Mouse (Mus musculus): ENCODE measurements around the gene Naa25.

DNA sequence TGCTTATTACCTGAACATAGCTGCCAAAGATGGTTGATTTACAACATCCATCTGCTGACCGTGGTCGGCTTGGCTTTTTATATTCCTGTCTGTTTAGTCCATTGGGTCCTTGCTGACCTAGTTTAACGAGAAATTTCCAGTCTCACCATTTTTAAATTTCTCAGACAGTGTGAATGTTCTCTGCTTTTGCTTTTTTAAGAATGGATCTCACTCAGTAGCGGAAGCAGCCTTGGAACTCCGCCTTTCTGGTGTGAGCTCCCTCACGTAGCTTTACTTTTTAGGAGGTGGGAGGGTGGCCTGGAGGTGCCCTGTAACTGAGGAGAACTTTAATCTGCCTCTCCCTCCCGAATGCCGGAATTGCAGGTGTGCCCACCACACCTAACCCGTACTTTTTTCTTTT, 23.0 kb downstream of the Naa25 start:
- TF ChIP-seq POLR2A (IDR thresholded peaks at IDR 0.05; ENCODE audit: low read depth, low read length) (no peak), CTCF (conservative IDR thresholded peaks at IDR 0.05; ENCODE audit: insufficient read depth, insufficient read length, low read depth, low read length) (no peak)

All from kidney, adult 2 months (tissue).